Mouse (Mus musculus) midbrain, embryonic 15.5 days (tissue): ENCODE results near the gene Sh2b3. TPM values are rescaled to one million over a fixed set of nuclear protein-coding genes. Genes with fewer than 3 reads are reported as not detected.
"Not testable (repeated sequence)": the region's sequence is repeated elsewhere in the genome, so short reads cannot be mapped to it uniquely, and the experiment has no call there.

Experiments
- ATAC-seq: fragments of 200-750 bp; cut with Nextera tagmentation; replicated peaks from 2 replicates; pipeline ENCODE4 v1.8.0; 2017; ENCODE audit warnings: moderate TSS enrichment
- H3K27ac ChIP-seq: fragments of 300-500 bp; sonication (generic); 2 replicates; pipeline ENCODE4 v1.5.1; 2015; ENCODE audit warnings: mild to moderate bottlenecking, inconsistent platforms
- H3K27me3 ChIP-seq: fragments of 300-500 bp; sonication (generic); replicated peaks from 2 replicates; pipeline ENCODE4 v1.6.1; 2015; ENCODE audit warnings: inconsistent platforms
- H3K36me3 ChIP-seq: fragments of 300-500 bp; sonication (generic); replicated peaks from 2 replicates; pipeline ENCODE4 v1.6.1; 2015; ENCODE audit warnings: inconsistent platforms
- H3K4me1 ChIP-seq: fragments of 300-500 bp; sonication (generic); 2 replicates; pipeline ENCODE4 v1.6.1; 2015; ENCODE audit warnings: inconsistent platforms
- H3K4me2 ChIP-seq: fragments of 300-500 bp; sonication (generic); 2 replicates; pipeline ENCODE4 v1.6.1; 2015; ENCODE audit warnings: inconsistent platforms, mild to moderate bottlenecking, moderate library complexity
- H3K4me3 ChIP-seq: fragments of 300-500 bp; sonication (generic); 2 replicates; pipeline ENCODE4 v1.5.1; 2015; ENCODE audit warnings: mild to moderate bottlenecking, inconsistent platforms
- H3K9ac ChIP-seq: fragments of 300-500 bp; sonication (generic); 2 replicates; pipeline ENCODE4 v1.6.1; 2015; ENCODE audit warnings: mild to moderate bottlenecking, inconsistent platforms
- H3K9me3 ChIP-seq: fragments of 300-500 bp; sonication (generic); 2 replicates; pipeline ENCODE4 v1.6.1; 2016; ENCODE audit warnings: inconsistent platforms
- WGBS: fragments of 180-500 bp; shearing (Covaris S2); methylation state at CpG from one replicate; pipeline ENCODE4 v1.1.7; 2015; ENCODE audit warnings: mixed read lengths; 5-methylcytosine and 5-hydroxymethylcytosine counted together
- polyA plus RNA-seq: library from polyadenylated mRNA; unstranded; fragments of >200 nt; fragmentation: Nextera tagmentation; extraction: Ambion mirVana; gene quantifications from 2 replicates; pipeline ENCODE4 v1.2.1, GENCODE M21; 2015

Sh2b3 gene
- polyA plus RNA-seq, 1 experiment from 2014 or later, result 7.7 TPM

DNA sequence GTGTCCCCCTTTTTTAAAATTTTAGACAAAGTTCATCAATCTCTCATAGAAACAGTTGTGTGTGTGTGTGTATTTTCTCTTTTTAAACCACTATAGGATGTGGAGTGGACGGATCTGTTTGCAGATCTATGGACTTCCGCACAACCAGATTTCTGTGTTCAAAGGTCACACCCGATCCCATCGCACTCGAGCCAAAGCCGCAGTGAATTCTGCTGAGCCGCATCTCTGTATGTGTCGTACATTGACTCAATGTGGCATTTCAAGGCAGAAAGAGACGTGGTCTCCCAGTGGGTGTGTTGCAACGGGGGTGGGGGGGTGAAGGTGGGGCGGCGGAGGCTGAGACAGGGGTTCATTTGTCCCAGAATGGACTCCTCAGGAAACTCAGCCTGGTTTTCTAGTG lies 21.0 kb upstream of the Sh2b3 start:
- Histone ChIP-seq H3K27ac (no peak overlapping the region), H3K4me3 (no peak overlapping the region), H3K9me3 (no peaks in the 10 kb centered on the region), H3K4me1 (peaks cover 13% of the 10 kb centered on the region), H3K27me3 (no peaks in the 10 kb centered on the region), H3K36me3 (peaks cover 15% of the 10 kb centered on the region), H3K4me2 (no peak overlapping the region), H3K9ac (no peak overlapping the region)
- 91% methylated on average over 12 of the region's 12 CpGs for WGBS
- no peak for ATAC-seq

DNA sequence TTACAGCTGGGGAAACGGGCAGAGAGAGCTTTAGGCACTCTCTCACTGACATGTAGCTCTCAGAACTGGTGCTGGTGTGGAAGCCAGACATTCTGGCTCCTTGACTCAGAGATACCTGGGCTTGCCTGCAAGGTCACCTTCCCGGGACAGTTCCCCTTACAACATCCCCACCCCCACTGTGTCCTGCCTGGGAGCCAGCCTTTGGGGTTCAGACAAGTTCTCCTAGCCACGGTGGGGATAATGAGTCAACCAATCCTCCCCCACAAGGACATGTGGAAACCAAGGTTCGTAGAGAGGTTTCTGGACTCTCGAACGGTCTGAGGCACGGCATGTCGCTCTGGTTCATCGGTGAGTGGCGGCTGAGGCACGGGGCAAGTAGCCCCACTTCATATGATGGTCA lies 19.3 kb upstream of the Sh2b3 start:
- no peak overlapping the region for H3K4me2 ChIP-seq
- 90% methylated on average over 11 of the region's 11 CpGs for WGBS
- H3K27ac ChIP-seq, result no peak overlapping the region
- peaks cover 13% of the 10 kb centered on the region for H3K4me1 ChIP-seq
- H3K36me3 ChIP-seq, result peaks cover 29% of the 10 kb centered on the region
- no peaks in the 10 kb centered on the region for H3K27me3 ChIP-seq
- no peak for ATAC-seq
- no peak overlapping the region for H3K4me3 ChIP-seq
- H3K9me3 ChIP-seq, result no peaks in the 10 kb centered on the region
- no peak overlapping the region for H3K9ac ChIP-seq

DNA sequence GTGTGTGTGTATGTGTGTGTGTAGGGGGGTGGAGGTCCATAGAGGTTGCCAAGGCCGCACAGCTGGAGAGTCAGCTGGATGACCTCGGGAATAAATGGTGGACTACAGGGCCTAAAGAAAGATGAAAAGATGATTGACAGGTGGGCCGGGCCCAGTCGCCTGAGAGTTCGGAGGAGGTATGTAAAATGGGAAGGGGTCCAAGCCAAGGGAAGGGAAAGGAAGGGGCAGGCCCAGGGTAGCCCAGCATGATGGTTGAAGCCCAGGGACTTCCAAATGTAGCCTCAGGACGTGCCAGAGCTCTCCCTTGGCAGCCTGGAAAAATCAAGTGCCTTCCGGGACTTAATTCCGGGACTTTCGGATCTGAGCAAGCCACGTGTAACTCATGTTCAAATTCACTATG lies 17.3 kb upstream of the Sh2b3 start:
- H3K4me1 ChIP-seq, result peaks cover 30% of the 10 kb centered on the region
- 48% methylated on average over 10 of the region's 10 CpGs for WGBS
- H3K36me3 ChIP-seq, result peaks cover 21% of the 10 kb centered on the region
- no peak for ATAC-seq
- no peak overlapping the region for H3K4me2 ChIP-seq
- H3K27ac ChIP-seq, result no peak overlapping the region
- H3K9ac ChIP-seq, result no peak overlapping the region
- no peaks in the 10 kb centered on the region for H3K27me3 ChIP-seq
- H3K9me3 ChIP-seq, result no peaks in the 10 kb centered on the region
- no peak overlapping the region for H3K4me3 ChIP-seq

DNA sequence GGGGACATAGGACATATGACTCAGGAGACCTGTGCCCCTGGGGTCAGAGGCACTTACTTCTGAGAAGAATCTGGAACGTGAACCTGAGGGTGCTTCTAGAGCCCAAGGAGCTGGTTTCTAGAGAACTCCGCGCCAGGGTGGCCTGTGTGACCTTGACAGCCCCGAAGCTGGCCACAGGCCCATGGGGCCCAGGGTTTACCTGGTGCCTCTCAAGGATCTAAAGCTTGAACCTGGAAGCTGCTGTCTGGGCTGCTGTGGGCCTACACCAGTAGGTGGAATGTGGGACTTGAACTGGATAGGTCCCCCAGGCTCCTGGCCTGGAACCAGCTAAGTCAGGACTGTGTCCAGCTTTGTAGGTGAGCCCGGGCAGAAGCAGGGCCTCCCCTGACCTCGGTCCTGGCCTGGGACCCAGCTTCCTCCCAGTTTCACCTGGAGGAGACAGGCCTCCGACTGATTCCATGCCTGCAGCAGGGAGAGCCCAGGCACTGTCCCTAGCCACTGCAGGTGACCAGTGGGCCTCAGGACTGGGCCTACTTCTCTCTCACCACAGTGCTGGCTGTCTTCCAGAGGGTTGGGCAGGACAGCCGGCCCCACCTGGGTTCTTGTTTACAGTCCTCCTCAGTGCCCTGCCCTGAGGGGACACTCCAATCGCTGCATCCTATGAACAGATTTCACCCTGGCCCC lies 16.1 kb upstream of the Sh2b3 start:
- 0 out of 2 replicates have a peak overlapping the region, but pooled peaks have one; percentile 9 for H3K27ac ChIP-seq
- H3K4me3 ChIP-seq, result no peak overlapping the region
- H3K9me3 ChIP-seq, result no peaks in the 10 kb centered on the region

GRCm38 (mm10) chr5:121849478-121850349 lies 12.3 kb upstream of the Sh2b3 start:
- Histone ChIP-seq H3K27me3 (peaks cover 6% of the 10 kb centered on the region), H3K27ac (peak overlapping the region; percentile 3; the same call in 1 of the 2 replicates), H3K4me2 (peak overlapping the region; percentile 58), H3K9ac (peak overlapping the region; percentile 75), H3K4me3 (peak overlapping the region; percentile 99), H3K4me1 (peaks cover 40% of the 10 kb centered on the region), H3K36me3 (peaks cover 21% of the 10 kb centered on the region), H3K9me3 (no peaks in the 10 kb centered on the region)
- no peak for ATAC-seq
- 38% methylated on average over 20 of the region's 20 CpGs for WGBS

More for the DNA sequence above, 16.1 kb upstream of the Sh2b3 start:
- WGBS, result 84% methylated on average over 9 of the region's 9 CpGs
- no peak for ATAC-seq
- no peak overlapping the region for H3K4me2 ChIP-seq
- peaks cover 36% of the 10 kb centered on the region for H3K4me1 ChIP-seq
- no peaks in the 10 kb centered on the region for H3K27me3 ChIP-seq
- peaks cover 21% of the 10 kb centered on the region for H3K36me3 ChIP-seq
- H3K9ac ChIP-seq, result no peak overlapping the region

DNA sequence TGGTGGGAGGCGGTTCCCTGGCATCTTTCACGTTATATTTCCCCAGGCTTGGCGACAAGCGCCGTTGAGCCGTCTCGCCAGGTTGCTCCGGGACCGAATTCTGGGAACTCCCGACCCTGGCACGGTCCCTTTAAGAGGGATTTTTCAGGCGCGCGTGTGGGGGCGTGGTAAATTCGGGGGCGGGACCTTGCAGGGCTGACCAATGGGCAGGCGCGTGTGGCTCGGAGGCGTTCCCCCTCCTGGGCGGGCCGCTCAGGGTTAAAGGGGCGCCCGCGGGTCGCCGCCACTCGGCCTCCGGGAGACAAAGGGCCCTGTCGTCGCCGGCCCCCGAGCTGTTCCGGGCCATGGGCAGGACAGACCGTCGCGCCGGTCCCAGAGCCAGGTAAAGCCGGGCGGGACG lies 11.3 kb upstream of the Sh2b3 start, which contains the start of gene Pheta1:
Gene Pheta1 (plus strand): TSS at position 242 of the 400 bp plus-strand sequence.
- peak; percentile 90 for ATAC-seq
- H3K9me3 ChIP-seq, result no peaks in the 10 kb centered on the region
- peak within 1 kb of the TSS; percentile 99 for H3K4me3 ChIP-seq
- H3K4me2 ChIP-seq, result peak within 1 kb of the TSS; percentile 58
- H3K36me3 ChIP-seq, result peaks cover 18% of the 10 kb centered on the region
- peaks cover 15% of the 10 kb centered on the region for H3K27me3 ChIP-seq
- WGBS, result under 1% methylated on average over 41 of the region's 42 CpGs
- H3K9ac ChIP-seq, result peak within 1 kb of the TSS; percentile 75
- peak within 1 kb of the TSS; percentile 67 for H3K27ac ChIP-seq
- peaks cover 34% of the 10 kb centered on the region for H3K4me1 ChIP-seq

- H3K27ac ChIP-seq, result peak overlapping the region; percentile 67
- peaks cover 11% of the 10 kb centered on the region; the same call in 1 of the 2 replicates for H3K36me3 ChIP-seq
- peaks cover 21% of the 10 kb centered on the region for H3K27me3 ChIP-seq
- under 1% methylated on average over 17 of the region's 17 CpGs for WGBS
- H3K9me3 ChIP-seq, result no peaks in the 10 kb centered on the region
- H3K4me1 ChIP-seq, result peaks cover 32% of the 10 kb centered on the region
- H3K4me2 ChIP-seq, result peak overlapping the region; percentile 58
- H3K4me3 ChIP-seq, result peak overlapping the region; percentile 99
- 0 out of 2 replicates have a peak overlapping the region, but pooled peaks have one; percentile 29 for H3K9ac ChIP-seq
- peak; percentile 35 for ATAC-seq
These were observed 10.6 kb upstream of the Sh2b3 start for GRCm38 (mm10) chr5:121848035-121848519.

GRCm38 (mm10) chr5:121847269-121847668 lies 9.8 kb upstream of the Sh2b3 start:
- WGBS, result 75% methylated on average over 3 of the region's 3 CpGs
- H3K4me2 ChIP-seq, result not testable (repeated sequence)

DNA sequence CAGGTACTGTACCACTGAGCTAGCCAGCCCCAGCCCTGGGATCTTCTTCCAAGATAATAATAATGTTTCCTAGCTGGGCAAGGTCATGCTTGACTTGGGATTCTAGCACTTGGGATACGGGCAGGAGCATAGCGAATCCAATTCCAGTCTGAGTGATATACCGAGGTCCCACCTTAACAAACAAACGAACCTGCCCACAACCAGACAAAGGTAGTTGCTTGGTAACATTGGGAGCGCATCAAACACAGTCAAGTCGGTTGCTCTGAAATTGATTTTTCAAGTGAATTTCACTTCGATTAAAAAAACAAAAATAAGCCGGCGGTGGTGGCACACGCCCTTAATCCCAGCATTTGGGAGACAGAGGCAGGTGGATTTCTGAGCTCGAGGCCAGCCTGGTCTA lies 8.9 kb upstream of the Sh2b3 start:
- Histone ChIP-seq H3K36me3 (no peaks in the 10 kb centered on the region), H3K4me3 (no peak overlapping the region), H3K27ac (no peak overlapping the region), H3K9ac (no peak overlapping the region), H3K9me3 (no peaks in the 10 kb centered on the region), H3K4me2 (no peak overlapping the region), H3K4me1 (peaks cover 35% of the 10 kb centered on the region), H3K27me3 (peaks cover 37% of the 10 kb centered on the region)
- ATAC-seq, result no peak
- 80% methylated on average over 11 of the region's 11 CpGs for WGBS

More at GRCm38 (mm10) chr5:121847269-121847668, 9.8 kb upstream of the Sh2b3 start:
- Histone ChIP-seq H3K4me1 (peaks cover 35% of the 10 kb centered on the region), H3K27me3 (peaks cover 27% of the 10 kb centered on the region)
- not testable (repeated sequence) for ATAC-seq, H3K9ac ChIP-seq, H3K4me3 ChIP-seq, H3K27ac ChIP-seq, H3K9me3 ChIP-seq, H3K36me3 ChIP-seq

GRCm38 (mm10) chr5:121845361-121845760 lies 7.9 kb upstream of the Sh2b3 start:
- Histone ChIP-seq H3K4me2 (no peak overlapping the region), H3K27ac (no peak overlapping the region), H3K27me3 (peaks cover 37% of the 10 kb centered on the region), H3K4me3 (no peak overlapping the region), H3K9me3 (no peaks in the 10 kb centered on the region), H3K4me1 (peaks cover 25% of the 10 kb centered on the region), H3K9ac (no peak overlapping the region), H3K36me3 (no peaks in the 10 kb centered on the region)
- WGBS, result 37% methylated on average over 4 of the region's 4 CpGs
- no peak for ATAC-seq

GRCm38 (mm10) chr5:121843138-121843905 lies 5.9 kb upstream of the Sh2b3 start:
- Histone ChIP-seq H3K4me3 (peak overlapping the region; percentile 47), H3K9me3 (no peaks in the 10 kb centered on the region), H3K27me3 (peaks cover 48% of the 10 kb centered on the region), H3K27ac (no peak overlapping the region), H3K4me1 (peaks cover 19% of the 10 kb centered on the region), H3K36me3 (no peaks in the 10 kb centered on the region), H3K4me2 (peak overlapping the region; percentile 82), H3K9ac (no peak overlapping the region)
- no peak; the same call in 1 of the 2 replicates for ATAC-seq
- WGBS, result 17% methylated on average over 17 of the region's 17 CpGs
